Mouse (Mus musculus) olfactory bulb, adult 2 months (tissue): ENCODE results near the gene Fam166a.

ENCODE experiments used
- CTCF ChIP-seq: fragments of 200-500 bp; IDR thresholded peaks from 2 replicates; pipeline ENCODE4 v1.5.1; 2012; ENCODE audit warnings: low read depth, mild to moderate bottlenecking, low read length, moderate library complexity; ENCODE audit not compliant: insufficient read depth
- POLR2A ChIP-seq: fragments of 200-500 bp; IDR thresholded peaks from 2 replicates; pipeline ENCODE4 v1.6.1; 2012; ENCODE audit warnings: mild to moderate bottlenecking, low read depth, low read length, moderate library complexity; ENCODE audit not compliant: insufficient read depth

DNA sequence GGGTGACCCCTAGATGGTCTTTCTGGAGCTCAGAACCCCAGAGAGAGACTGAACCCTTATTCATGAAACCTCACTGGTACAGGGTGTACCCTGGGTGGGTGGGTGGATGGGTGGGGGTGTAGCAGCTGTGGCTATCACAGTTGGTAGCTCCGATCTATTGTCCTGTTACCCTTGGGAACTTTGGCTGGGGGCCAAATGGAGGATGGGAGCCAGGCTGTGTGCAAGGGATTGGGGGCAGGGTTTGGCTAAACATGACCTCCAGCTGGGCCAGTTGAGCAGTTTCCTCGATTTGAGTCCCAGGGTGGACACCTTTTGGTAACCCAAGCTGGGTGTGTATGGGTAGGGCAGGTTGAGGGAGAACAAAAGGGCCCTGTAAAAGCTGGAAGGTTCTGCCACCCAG, 48.2 kb downstream of the Fam166a start:
- TF ChIP-seq CTCF: no peak
- TF ChIP-seq POLR2A: no peak
